Mouse (Mus musculus) frontal cortex, postnatal 14 days (tissue): Measurements from ENCODE around the gene Tmem81.
"Not testable (repeated sequence)": the region's sequence is repeated elsewhere in the genome, so short reads cannot be mapped to it uniquely, and the experiment has no call there.

ENCODE experiments used
- DNase-seq, 2 experiments: peaks; one replicate each; pipeline ENCODE4 v3.0.0; 2022; ENCODE audit warnings: low spot score in 2 of 2

Tmem81 gene

DNA sequence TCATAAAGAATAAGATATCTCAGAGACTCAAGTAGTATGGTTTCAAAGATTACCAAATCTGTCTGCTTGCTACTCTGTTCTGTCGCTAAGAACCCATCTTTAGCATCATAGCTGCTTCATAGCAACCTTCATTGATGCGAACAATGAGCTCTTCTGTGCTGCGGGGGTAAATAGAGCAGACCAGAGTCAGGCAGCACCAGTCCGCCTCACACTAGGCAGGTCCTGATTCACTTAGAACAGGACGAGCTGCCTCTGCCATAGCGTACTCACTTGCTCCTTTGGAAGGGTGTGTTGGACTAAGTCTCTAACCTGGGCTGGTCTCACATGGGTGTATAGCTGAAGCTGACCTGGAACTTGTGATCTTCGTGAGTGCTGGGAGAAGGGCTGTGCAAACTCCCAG, at the start of gene Tmem81:
Gene Tmem81 (plus strand): TSS at position 173 of the 400 bp plus-strand sequence.
- no peak for DNase-seq

DNA sequence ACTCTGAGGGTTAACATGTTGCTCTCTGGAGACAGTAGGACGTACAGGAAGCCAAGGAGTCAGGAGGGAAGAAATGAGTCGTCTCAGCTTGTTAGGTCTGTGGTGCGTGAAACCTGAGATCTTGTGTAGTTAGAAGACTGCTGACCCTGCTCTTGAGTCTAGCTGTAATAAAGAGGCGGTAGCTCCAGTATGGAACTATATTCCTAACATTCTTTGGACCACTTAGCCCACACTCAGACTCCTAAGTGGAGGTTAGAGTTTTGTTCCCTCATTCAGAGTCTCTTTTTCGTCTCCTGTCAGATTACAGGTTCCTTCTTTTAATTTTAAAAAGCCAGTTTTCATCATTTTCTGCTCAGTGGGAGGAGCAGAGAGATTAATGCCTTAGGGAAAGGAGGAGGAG, 41.4 kb upstream of the Tmem81 start:
- DNase-seq: no peak

DNA sequence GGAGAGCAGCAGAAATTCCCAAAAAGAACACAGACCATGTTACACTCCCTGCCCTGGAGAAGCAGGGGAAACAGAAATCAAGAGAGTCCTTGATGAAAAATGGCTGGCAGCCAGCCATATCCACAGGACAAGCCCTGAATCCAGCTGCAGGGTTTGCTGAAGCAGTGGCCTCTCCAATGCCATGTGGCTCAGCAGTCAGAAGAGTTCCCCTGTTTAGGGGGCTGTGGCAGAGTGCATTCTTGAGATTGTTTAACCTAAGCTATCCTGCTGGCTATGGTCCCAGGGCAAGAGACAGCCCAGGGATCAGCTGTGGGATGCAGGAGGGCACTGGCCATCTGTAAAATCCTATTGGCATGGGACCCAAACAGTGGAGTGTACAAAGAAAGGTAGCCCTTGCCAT, 37.1 kb upstream of the Tmem81 start:
- no peak for DNase-seq

GRCm38 (mm10) chr1:132469519-132469918, 36.5 kb upstream of the Tmem81 start:
- no peak for DNase-seq

- not testable (repeated sequence) for DNase-seq
Observed at GRCm38 (mm10) chr1:132470031-132470430, 36.0 kb upstream of the Tmem81 start.

DNA sequence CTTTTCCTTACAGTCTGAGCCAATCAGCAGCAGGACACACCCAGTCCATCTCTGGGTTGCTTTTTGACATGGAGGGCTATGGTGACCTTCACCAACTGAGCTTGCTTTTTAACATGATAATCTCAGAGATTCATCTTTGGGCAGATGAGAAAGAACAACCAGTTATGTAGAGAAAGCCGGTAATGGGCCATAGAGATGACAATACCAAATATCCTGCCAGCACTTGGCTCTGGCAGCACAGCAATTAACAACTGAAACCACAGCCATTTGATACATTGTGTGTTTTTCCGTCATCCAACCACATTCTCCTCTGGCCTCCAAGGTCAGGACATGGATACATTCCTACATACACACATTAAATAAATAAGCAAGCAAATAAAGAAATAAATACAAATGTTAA, 35.0 kb upstream of the Tmem81 start:
- no peak for DNase-seq

DNA sequence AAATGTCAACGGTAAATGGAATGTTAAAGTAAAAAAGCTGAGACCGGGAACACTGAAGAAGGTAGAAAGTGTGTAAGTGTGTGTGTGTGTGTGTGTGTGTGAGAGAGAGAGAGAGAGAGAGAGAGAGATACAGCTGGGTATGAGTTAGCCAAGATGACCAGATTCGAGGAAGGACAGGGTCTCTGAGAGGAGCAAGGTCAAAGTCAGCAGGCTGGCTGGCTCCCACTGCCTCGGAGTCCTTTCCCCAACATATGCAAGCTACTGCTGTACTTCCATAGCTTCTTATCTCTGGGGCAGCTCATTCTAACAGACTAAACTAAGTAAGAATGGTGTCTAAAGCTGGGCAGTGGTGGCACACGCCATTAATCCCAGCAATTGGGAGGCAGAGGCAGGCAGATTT, 34.5 kb upstream of the Tmem81 start:
- DNase-seq: no peak

GRCm38 (mm10) chr1:132472537-132472936, 33.5 kb upstream of the Tmem81 start:
- DNase-seq: no peak

DNA sequence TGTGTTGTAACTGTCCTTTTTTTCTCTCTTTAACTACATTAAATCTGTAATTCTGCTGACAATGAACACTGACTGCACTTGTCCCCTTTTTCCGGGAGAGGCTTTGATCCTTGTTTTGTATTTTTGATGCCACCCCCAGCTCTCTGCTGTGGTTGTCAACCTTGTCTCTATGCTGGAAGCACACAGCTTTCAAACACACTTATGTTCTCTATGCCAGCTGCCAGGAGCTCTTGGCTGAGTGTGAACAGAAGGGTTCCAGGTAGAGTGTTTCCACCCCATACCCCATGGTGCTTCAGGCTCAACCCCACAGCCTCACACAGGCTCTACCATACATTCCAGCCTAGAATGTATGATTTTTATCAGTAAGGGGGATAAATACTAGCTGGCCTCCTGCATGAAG, 31.5 kb upstream of the Tmem81 start:
- no peak for DNase-seq

GRCm38 (mm10) chr1:132476575-132476927, 29.5 kb upstream of the Tmem81 start:
- no peak for DNase-seq

- DNase-seq: peak; percentile 76 to 78
Observed at GRCm38 (mm10) chr1:132476928-132477691, 28.9 kb upstream of the Tmem81 start, which contains the start of gene Rbbp5. TSS of gene Rbbp5 (plus strand) at chr1:132477365.

- no peak for DNase-seq
Observed at GRCm38 (mm10) chr1:132479438-132479837, 26.6 kb upstream of the Tmem81 start.

GRCm38 (mm10) chr1:132481619-132482018, 24.4 kb upstream of the Tmem81 start:
- no peak for DNase-seq

- DNase-seq: no peak
Observed at GRCm38 (mm10) chr1:132483234-132483633, 22.8 kb upstream of the Tmem81 start.

DNA sequence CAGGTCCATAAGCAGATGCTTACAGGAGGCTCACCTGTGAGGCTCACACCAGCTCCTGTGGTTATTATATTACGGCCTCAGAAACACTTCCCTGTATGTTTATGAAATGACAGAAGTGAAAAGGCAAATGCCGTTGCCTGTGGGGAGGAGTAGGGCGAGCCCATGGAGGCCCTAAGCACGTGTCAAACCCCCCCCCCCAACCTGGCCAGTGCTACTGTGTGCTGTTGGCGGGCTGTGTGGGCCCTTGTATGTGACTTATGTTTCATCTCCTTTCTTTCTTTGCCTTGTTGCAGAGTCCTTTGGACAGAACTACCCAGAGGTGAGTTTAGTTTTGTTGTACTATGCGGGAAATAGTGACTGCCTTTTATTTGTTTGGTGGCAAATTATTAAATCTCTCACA, 22.3 kb upstream of the Tmem81 start:
- DNase-seq: no peak

DNA sequence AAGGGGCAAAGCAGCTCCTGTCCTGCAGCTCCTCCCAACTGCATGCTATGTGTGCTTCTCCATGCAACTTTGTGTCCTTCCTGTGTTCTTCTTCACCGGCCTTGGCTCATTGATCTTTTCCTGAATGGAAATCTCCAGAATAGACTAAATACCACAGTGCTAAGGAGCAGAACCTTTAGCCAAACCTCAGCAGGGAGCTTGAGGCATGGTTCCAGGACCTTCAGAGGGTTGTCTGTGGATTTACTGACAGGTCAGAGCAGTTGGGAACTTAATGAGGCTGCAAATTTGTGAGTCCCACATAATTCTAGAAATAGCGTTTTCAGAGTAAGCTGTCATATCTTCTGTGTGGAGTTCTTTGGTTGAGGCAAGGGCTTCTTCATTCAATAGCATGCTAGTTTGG, 5.5 kb upstream of the Tmem81 start:
- no peak for DNase-seq

DNA sequence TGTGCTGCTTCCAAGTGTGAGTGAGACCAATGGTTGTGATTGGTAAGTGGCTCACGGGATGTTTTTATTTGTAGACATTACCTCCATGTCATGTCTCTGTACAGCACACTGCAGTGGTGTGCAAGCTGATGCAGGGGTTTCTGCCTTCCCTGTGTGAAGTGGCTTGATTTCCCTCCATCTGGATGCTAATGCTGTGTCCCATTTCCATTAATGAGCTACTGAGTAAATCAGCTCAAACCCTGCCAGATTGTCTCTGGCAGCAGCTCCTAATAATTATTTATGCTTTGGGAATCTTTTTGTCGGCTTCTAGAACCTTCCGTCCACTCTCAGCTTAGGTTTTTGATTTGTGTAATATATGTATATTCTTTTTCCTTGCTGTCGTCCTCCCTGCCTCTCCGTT, 875 bp upstream of the Tmem81 start:
- DNase-seq: no peak

GRCm38 (mm10) chr1:132506656-132507055, 626 bp downstream of the Tmem81 start:
- DNase-seq: no peak

DNA sequence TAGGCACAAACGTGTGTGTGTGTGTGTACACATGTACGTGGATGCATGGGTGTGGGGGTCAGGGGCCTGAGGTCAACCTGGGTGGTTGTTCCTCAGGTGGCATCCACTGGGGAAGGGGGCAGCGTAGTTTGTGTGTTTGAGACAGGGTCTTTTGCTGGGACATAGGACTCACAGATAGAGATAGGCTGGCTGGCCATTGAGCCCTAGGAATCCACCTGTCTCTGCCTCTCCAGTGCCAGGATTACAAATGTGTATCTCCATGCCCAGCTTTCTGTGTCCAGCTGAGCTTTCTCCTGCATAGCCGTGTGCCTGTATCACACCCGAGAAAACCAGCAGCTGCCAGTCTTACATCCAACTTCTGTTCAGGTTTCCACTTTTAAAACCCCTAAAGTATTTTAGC, 3.7 kb downstream of the Tmem81 start:
- DNase-seq: no peak

DNA sequence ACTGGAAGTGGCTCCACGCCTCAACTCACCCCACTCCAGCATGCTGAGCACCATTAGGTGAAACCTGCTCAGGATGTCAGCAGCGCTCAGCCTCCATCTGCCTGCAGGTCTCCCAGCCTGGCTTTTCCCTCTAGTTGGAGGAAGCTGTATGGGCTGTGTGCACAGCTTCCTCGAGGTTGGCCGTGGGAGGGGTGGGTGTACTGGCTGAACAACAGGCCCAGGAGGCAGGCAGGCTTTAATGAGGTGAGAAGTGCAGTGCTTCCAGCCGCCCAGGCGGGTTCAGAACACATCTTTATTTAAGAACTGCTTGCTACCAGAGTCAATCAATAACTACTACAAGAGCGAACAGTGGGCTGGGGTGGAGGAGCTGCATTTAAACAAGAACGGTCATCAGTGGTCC, 5.5 kb downstream of the Tmem81 start:
- no peak for DNase-seq

- DNase-seq: no peak
Observed at GRCm38 (mm10) chr1:132512106-132512505, 6.1 kb downstream of the Tmem81 start.

DNA sequence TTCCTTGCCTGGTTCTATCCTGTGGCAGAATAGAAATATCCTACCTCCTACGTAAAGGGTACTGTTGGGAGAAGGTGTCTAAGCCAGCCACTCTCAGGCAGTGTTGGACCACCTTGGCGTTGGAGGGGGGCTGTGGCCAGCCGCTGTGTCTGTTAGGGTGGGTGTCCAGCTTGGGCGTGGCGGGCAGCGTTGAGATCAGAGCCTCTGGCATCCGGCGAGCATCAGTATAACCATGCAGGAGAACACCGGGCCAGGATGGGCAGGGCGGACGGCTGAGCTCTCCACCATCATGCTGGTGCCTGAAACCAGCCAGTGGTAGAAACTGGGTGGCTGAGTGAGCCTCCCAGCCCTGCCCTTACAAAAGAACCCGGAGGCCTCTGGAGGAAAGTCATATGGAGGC, 9.3 kb downstream of the Tmem81 start:
- DNase-seq: no peak

DNA sequence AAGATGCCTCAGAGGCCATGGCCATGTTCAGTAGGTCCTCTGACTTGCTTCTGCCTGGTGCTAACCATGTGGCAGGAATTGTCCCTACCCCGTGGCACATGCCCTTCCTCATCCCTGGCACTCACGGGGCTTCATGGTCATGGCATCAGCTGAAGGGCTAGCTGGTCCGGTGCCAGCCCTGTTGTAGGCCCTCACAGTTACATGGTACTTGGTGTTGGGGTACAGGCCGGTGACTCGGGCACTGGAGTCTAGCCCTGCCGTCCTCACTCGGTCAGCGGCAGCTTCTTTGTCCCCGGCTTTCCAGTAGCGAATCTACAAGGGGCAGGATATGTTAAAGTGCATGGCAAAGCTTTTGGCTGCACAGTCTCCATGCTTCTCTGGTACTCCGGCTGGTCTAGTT, 10.7 kb downstream of the Tmem81 start:
- DNase-seq: no peak

- no peak for DNase-seq
Observed at GRCm38 (mm10) chr1:132518621-132519020, 12.6 kb downstream of the Tmem81 start.
